Mouse (Mus musculus): Measurements from ENCODE around the gene Ltbr. TPM values are rescaled to one million over a fixed set of nuclear protein-coding genes. Genes with fewer than 3 reads are reported as not detected.
A peak's percentile ranks its signal among the peaks of the same experiment; 100 is the strongest.

The Ltbr gene
- total RNA-seq, 2 experiments from 2014 or later, result 6.6 to 9.8 TPM

- Histone ChIP-seq H3K4me3 (no peak overlapping the region), H3K27ac (no peak overlapping the region)
- no peak for TF ChIP-seq CTCF (conservative IDR thresholded peaks at IDR 0.05)
- no peak for DNase-seq (ENCODE audit: low spot score in 2 of 2)
Observed at GRCm38 (mm10) chr6:125338791-125339660, 25.3 kb upstream of the Ltbr start.

GRCm38 (mm10) chr6:125334356-125334755 is 20.7 kb upstream of the Ltbr start:
- TF ChIP-seq CTCF (conservative IDR thresholded peaks at IDR 0.05), result no peak
- Histone ChIP-seq H3K4me3 (no peak overlapping the region), H3K27ac (no peak overlapping the region)
- no peak for DNase-seq (ENCODE audit: low spot score in 2 of 2)

- TF ChIP-seq CTCF (conservative IDR thresholded peaks at IDR 0.05), result no peak
- Histone ChIP-seq H3K4me3 (no peak overlapping the region), H3K27ac (no peak overlapping the region)
- DNase-seq (ENCODE audit: low spot score in 2 of 2), result no peak
Observed at GRCm38 (mm10) chr6:125333112-125333899, 19.6 kb upstream of the Ltbr start.

- Histone ChIP-seq H3K27ac (peak overlapping the region; percentile 78), H3K4me3 (peak overlapping the region; percentile 70)
- peak; percentile 22; the same call in 1 of the 2 replicates for TF ChIP-seq CTCF (conservative IDR thresholded peaks at IDR 0.05)
- peak; percentile 70 to 75 for DNase-seq (ENCODE audit: low spot score in 2 of 2)
Observed at GRCm38 (mm10) chr6:125330626-125331326, 17.1 kb upstream of the Ltbr start.

- no peak overlapping the region for H3K27ac ChIP-seq
- no peak for DNase-seq (ENCODE audit: low spot score in 2 of 2)
- peak; percentile 73 for TF ChIP-seq CTCF (conservative IDR thresholded peaks at IDR 0.05)
- no peak overlapping the region for H3K4me3 ChIP-seq
Observed at GRCm38 (mm10) chr6:125328243-125328642, 14.6 kb upstream of the Ltbr start.

GRCm38 (mm10) chr6:125325337-125325736 is 11.7 kb upstream of the Ltbr start:
- no peak for TF ChIP-seq CTCF (conservative IDR thresholded peaks at IDR 0.05)
- no peak overlapping the region for H3K27ac ChIP-seq
- no peak for DNase-seq (ENCODE audit: low spot score in 2 of 2)
- H3K4me3 ChIP-seq, result no peak overlapping the region

- no peak overlapping the region for H3K27ac ChIP-seq
- no peak for DNase-seq (ENCODE audit: low spot score in 2 of 2)
- H3K4me3 ChIP-seq, result no peak overlapping the region
- TF ChIP-seq CTCF (conservative IDR thresholded peaks at IDR 0.05), result no peak
Observed at GRCm38 (mm10) chr6:125323547-125323946, 9.9 kb upstream of the Ltbr start.

GRCm38 (mm10) chr6:125322794-125323193 is 9.1 kb upstream of the Ltbr start:
- no peak for TF ChIP-seq CTCF (conservative IDR thresholded peaks at IDR 0.05)
- DNase-seq (ENCODE audit: low spot score in 2 of 2), result no peak
- Histone ChIP-seq H3K27ac (peak overlapping the region; percentile 67), H3K4me3 (peak overlapping the region; percentile 41)

- no peak for DNase-seq (ENCODE audit: low spot score in 2 of 2)
- TF ChIP-seq CTCF (conservative IDR thresholded peaks at IDR 0.05), result no peak
- no peak overlapping the region for H3K27ac ChIP-seq
Observed at GRCm38 (mm10) chr6:125321114-125321855, 7.6 kb upstream of the Ltbr start.

GRCm38 (mm10) chr6:125320323-125320722 is 6.6 kb upstream of the Ltbr start, which contains the start of gene Scnn1a:
Gene Scnn1a (plus strand): TSS chr6:125320659.
- no peak for TF ChIP-seq CTCF (conservative IDR thresholded peaks at IDR 0.05)
- H3K4me3 ChIP-seq, result no peak within 1 kb of the TSS
- H3K27ac ChIP-seq, result no peak within 1 kb of the TSS
- no peak for DNase-seq (ENCODE audit: low spot score in 2 of 2)

More at GRCm38 (mm10) chr6:125321114-125321855, 7.6 kb upstream of the Ltbr start:
- H3K4me3 ChIP-seq, result no peak overlapping the region

GRCm38 (mm10) chr6:125319919-125320296 is 6.2 kb upstream of the Ltbr start:
- no peak for TF ChIP-seq CTCF (conservative IDR thresholded peaks at IDR 0.05)
- H3K4me3 ChIP-seq, result no peak overlapping the region
- DNase-seq (ENCODE audit: low spot score in 2 of 2), result no peak
- no peak overlapping the region for H3K27ac ChIP-seq

Measured in layer of hippocampus, adult 2 months (tissue).